Mouse (Mus musculus) limb, embryonic 12.5 days (tissue): Measurements from ENCODE around the gene Rab11fip5. TPM values are rescaled to one million over a fixed set of nuclear protein-coding genes. Genes with fewer than 3 reads are reported as not detected.

Source experiments
- ATAC-seq: fragments of 200-750 bp; cut with Nextera tagmentation; 2 replicates; pipeline ENCODE4 v1.8.0; 2017; ENCODE audit warnings: low read depth, moderate TSS enrichment; ENCODE audit not compliant: insufficient number of reproducible peaks, insufficient read depth, low FRiP score, low TSS enrichment
- H3K27ac ChIP-seq: fragments of 300-500 bp; sonication (generic); 2 replicates; pipeline ENCODE4 v1.5.1; 2016; ENCODE audit warnings: mild to moderate bottlenecking, moderate library complexity
- H3K27me3 ChIP-seq: fragments of 300-500 bp; sonication (generic); 2 replicates; pipeline ENCODE4 v1.6.1; 2016; ENCODE audit warnings: mild to moderate bottlenecking, moderate library complexity
- H3K36me3 ChIP-seq: fragments of 300-500 bp; sonication (generic); 2 replicates; pipeline ENCODE4 v1.6.1; 2016; ENCODE audit warnings: mild to moderate bottlenecking, moderate library complexity
- H3K4me1 ChIP-seq: fragments of 300-500 bp; sonication (generic); replicated peaks from 2 replicates; pipeline ENCODE4 v1.6.1; 2016
- H3K4me2 ChIP-seq: fragments of 300-500 bp; sonication (generic); 2 replicates; pipeline ENCODE4 v1.6.1; 2016; ENCODE audit warnings: mild to moderate bottlenecking, moderate library complexity
- H3K4me3 ChIP-seq: fragments of 300-500 bp; sonication (generic); replicated peaks from 2 replicates; pipeline ENCODE4 v1.5.1; 2016; ENCODE audit warnings: mild to moderate bottlenecking
- H3K9ac ChIP-seq: fragments of 300-500 bp; sonication (generic); replicated peaks from 2 replicates; pipeline ENCODE4 v1.6.1; 2016; ENCODE audit warnings: mild to moderate bottlenecking, moderate library complexity
- H3K9me3 ChIP-seq: fragments of 300-500 bp; sonication (generic); 2 replicates; pipeline ENCODE4 v1.6.1; 2016; ENCODE audit warnings: mild to moderate bottlenecking, moderate library complexity
- WGBS: fragments of 180-500 bp; shearing (Covaris S2); methylation state at CpG from one replicate; pipeline ENCODE4 v1.1.7; 2016; 5-methylcytosine and 5-hydroxymethylcytosine counted together
- polyA plus RNA-seq: library from polyadenylated mRNA; unstranded; fragments of >200 nt; fragmentation: Nextera tagmentation; extraction: Ambion mirVana; gene quantifications from 2 replicates; pipeline ENCODE4 v1.2.1, GENCODE M21; 2016

Rab11fip5 gene
- polyA plus RNA-seq, 1 experiment from 2014 or later: 9.8 TPM

DNA sequence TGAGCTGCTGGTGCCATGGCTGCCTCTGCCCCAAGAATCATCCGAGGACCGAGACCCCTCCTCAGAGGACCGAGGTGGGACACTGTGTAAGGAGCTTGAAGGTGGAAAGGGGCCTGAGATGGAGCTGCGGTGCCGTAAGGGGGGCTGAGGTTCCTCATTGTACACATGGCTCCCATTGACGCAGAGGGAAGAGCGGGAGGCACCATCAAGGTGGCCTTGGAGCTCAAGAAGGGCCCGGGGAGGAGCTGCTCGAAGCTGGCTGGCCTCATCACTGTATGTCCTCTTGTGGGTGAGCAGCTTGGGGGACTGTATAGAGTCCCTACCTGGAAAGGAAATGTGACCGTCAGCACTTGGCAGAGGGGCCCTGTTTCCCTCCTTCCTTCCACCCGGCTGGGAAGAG lies 26.3 kb downstream of the Rab11fip5 start:
- Histone ChIP-seq H3K27me3 (peaks cover 23% of the 10 kb centered on the region; the same call in 1 of the 2 replicates), H3K4me1 (no peaks in the 10 kb centered on the region), H3K4me2 (no peak overlapping the region), H3K9ac (no peak overlapping the region), H3K36me3 (peaks cover 17% of the 10 kb centered on the region), H3K9me3 (no peaks in the 10 kb centered on the region), H3K27ac (no peak overlapping the region), H3K4me3 (no peak overlapping the region)
- 87% methylated on average over 11 of the region's 11 CpGs for WGBS
- ATAC-seq: no peak

DNA sequence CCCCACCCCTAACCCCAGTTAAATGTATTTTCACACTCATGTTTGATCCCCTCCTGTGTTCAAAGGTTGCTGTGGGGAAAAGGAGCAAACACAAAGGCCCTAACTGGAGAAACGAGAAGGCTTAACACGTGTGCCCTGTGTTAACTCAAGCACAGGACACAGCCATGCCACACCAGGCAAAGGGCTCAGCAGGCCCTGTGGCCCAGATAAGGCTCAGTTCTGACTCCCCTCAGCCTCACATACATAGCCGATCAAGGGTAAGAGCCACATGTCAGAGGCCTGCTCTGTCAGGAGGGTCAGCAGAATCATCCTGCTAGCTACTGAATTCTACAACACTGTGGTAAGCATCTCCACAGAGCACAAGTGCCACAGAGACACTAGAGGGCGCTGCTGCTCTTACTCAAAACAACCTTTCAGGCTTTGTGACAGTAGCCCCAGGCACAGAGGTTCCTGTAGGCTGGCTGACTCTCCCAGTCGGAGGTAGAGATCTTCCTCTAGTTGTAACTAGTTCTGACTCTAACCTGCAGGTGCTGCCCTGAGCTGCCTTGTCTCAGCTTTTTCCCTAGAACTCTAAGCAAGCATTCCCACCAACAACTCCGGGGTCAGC lies 28.3 kb downstream of the Rab11fip5 start:
- Histone ChIP-seq H3K4me1 (no peaks in the 10 kb centered on the region), H3K4me2 (no peak overlapping the region), H3K4me3 (no peak overlapping the region), H3K27ac (no peak overlapping the region), H3K27me3 (peaks cover 42% of the 10 kb centered on the region), H3K9me3 (no peaks in the 10 kb centered on the region), H3K36me3 (peaks cover 17% of the 10 kb centered on the region), H3K9ac (no peak overlapping the region)
- WGBS: 40% methylated on average over 6 of the region's 6 CpGs
- no peak for ATAC-seq

DNA sequence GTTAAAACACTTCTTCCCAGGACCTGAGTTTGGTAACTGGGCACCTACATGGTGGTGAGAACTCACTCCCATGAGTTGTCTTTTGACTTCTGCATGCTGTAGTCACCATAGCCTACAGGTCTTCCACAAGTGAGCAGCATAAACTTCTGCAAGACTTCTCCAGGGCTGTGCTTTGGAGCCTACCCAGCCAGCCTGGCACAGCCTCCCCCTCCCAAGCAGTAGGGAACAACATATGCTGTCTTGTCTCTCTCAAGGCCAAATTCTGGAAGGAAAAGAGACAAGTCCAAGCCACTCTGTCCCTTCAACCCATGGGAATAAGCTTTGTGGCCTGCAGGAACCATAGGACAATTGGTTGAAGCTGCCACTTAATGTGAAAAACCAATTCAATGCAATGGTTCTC lies 29.5 kb downstream of the Rab11fip5 start:
- Histone ChIP-seq H3K9me3 (no peaks in the 10 kb centered on the region), H3K27ac (no peak overlapping the region), H3K4me1 (no peaks in the 10 kb centered on the region), H3K36me3 (peaks cover 17% of the 10 kb centered on the region), H3K4me3 (no peak overlapping the region), H3K9ac (no peak overlapping the region), H3K27me3 (peaks cover 54% of the 10 kb centered on the region), H3K4me2 (no peak overlapping the region)
- ATAC-seq: no peak

DNA sequence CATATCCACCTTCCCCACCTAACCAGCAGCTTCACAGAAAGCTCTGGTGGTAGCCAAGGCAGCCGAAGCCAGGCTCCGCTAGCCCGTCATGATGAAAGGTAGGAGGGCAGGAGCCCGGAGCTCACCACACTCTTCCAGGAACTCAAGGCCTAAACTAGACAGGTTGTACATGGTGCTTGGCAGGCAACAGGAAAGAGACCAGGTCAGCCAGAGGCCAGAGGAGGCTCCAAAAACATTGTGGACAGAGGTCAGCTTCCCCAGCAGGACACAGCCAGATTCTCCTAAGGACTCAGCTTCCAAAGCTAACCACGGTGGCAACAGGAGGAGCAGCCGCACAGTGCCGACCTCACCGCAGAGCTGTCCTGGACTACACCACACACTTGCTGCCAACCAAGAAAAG lies 31.4 kb downstream of the Rab11fip5 start:
- Histone ChIP-seq H3K4me3 (no peak overlapping the region), H3K36me3 (peaks cover 10% of the 10 kb centered on the region), H3K9me3 (no peaks in the 10 kb centered on the region), H3K4me2 (no peak overlapping the region), H3K27me3 (peaks cover 54% of the 10 kb centered on the region), H3K4me1 (no peaks in the 10 kb centered on the region), H3K9ac (no peak overlapping the region), H3K27ac (no peak overlapping the region)
- ATAC-seq: no peak
- WGBS: 86% methylated on average over 8 of the region's 8 CpGs

DNA sequence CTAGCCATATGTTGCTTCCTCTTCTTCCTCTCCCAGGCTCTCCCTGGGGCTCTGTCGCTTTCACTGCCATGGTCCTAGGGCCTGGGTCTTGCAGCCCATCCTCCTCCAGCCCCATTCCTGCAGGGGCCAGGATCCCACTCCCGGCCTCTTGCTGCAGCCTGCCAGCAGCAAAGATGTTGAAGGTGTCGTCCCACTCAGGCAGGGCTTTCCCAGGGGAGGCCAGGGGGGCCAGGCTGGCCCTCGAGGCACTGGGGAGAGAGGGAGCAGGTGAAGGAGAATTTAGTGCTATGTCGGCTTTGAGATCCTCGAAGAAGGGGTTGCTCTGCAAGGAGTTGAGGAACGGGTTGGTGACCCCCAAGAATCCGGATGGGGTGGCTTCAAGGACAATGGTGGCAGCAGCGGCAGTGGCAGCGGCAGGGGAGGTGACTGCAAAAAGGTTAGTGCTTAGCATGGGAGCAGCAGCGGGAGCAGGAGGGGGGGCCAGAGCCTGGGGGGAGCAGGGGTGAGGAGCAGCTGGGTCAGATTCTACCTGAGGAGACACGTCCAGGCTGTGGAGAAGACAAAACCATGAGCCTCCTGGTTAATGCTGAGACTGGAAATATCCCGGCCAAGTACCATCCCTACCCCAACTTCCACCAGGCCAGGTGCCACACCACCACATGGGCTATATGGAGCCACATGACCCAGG lies 32.5 kb downstream of the Rab11fip5 start:
- no peak overlapping the region for H3K9ac ChIP-seq
- no peak overlapping the region for H3K4me2 ChIP-seq
- ATAC-seq: no peak
- H3K36me3 ChIP-seq: peaks cover 7% of the 10 kb centered on the region
- WGBS: 68% methylated on average over 13 of the region's 13 CpGs
- no peak overlapping the region for H3K27ac ChIP-seq
- H3K4me1 ChIP-seq: no peaks in the 10 kb centered on the region
- no peak overlapping the region for H3K4me3 ChIP-seq
- peaks cover 53% of the 10 kb centered on the region for H3K27me3 ChIP-seq
- no peaks in the 10 kb centered on the region for H3K9me3 ChIP-seq

DNA sequence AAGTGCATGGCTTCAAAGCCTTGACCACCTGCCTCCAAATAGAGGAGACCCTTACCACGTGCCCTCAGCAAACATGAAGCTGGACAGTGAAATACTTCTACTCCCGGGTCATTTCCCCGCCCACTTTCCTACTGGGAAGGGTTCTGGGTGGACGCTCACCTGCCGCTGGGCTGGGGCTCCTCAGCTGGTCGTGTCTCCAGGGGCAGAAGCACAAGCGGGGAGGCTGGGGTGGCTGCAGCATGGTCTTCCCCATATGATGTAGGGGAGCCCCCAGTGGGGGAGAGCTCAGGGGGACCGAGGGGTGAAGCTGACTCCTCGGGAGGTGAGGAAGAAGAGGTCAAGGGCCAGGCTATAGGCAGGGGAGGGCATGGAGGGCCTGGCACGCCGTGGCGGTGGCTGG lies 34.2 kb downstream of the Rab11fip5 start:
- ATAC-seq: no peak
- no peaks in the 10 kb centered on the region for H3K4me1 ChIP-seq
- no peak overlapping the region for H3K4me2 ChIP-seq
- H3K4me3 ChIP-seq: no peak overlapping the region
- peaks cover 63% of the 10 kb centered on the region for H3K27me3 ChIP-seq
- H3K9me3 ChIP-seq: no peaks in the 10 kb centered on the region
- H3K9ac ChIP-seq: no peak overlapping the region
- no peak overlapping the region for H3K27ac ChIP-seq
- WGBS: 70% methylated on average over 12 of the region's 12 CpGs
- peaks cover 12% of the 10 kb centered on the region; the same call in 1 of the 2 replicates for H3K36me3 ChIP-seq

DNA sequence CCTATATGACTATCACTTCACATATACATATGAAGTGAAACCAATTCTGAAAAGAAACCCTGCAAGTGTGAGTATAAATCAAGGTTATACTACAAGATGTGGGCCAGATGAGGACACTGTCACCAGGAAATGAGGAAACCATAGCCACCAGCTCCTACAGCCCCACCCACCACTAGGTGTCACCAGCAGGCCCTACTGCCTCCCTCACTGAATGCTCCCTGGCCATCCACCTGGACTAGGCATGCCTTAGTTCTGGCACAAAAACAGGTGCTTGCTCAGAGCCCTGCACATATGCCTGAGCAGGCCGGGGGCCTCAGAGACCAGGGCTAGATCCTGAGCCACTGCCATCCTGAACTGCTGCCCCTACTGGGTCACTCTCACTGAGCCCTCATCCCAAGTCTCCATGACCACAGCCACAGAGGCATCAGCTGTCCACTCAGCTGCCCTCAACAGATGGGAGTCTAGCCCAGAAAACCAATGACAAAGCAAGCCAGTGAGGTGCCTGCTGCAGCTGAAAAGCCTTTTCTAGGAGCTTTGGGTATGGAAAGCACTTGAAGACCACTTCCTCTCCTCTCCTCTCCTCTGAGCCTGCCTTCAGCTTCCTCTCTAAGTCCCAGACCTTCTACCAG lies 35.0 kb downstream of the Rab11fip5 start:
- no peak overlapping the region for H3K27ac ChIP-seq
- H3K36me3 ChIP-seq: peaks cover 12% of the 10 kb centered on the region; the same call in 1 of the 2 replicates
- no peak overlapping the region for H3K4me2 ChIP-seq
- H3K27me3 ChIP-seq: peaks cover 67% of the 10 kb centered on the region
- no peak overlapping the region for H3K4me3 ChIP-seq
- H3K9ac ChIP-seq: no peak overlapping the region
- H3K9me3 ChIP-seq: no peaks in the 10 kb centered on the region
- ATAC-seq: no peak
- 67% methylated on average over 1 of the region's 1 CpGs for WGBS
- no peaks in the 10 kb centered on the region for H3K4me1 ChIP-seq

DNA sequence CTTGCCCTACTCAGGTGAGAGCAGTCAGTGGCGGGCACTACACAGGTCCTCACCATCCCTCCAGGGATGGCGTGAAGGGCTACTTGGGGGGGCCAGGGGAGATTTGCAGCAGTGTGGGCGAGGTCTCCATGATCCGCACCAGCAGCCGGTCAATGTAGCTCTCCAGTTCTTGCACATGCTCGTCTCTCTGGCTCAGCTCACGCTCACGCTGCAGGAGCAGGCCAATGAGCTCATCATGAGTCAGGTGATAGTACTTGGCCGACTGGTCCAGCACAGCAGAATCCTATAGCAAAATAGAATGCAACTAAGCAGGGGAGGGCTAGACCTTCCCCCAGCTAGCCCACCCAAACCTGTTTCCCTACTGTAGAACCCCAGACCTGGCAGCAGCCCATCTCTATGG lies 37.5 kb downstream of the Rab11fip5 start:
- H3K27ac ChIP-seq: no peak overlapping the region
- no peak for ATAC-seq

DNA sequence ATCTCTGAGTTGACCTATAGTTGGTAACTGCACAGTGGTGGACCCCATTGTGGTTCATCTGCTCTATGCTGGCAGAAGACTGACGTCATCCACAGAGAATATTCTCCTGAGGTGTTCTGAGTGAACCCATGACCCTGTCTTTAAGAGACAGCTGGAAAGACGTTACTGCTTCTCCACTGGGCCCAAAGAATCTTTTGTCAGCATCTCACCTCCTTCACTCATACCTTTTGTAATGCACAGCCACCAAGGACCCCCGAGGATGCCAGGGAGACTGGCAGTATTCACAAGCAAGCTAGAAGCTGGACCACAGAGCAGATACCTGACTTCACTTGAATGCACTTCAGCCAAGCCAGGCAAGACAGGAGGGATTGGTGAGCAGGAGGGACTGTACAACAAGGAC lies 39.1 kb downstream of the Rab11fip5 start:
- Histone ChIP-seq H3K4me3 (no peak overlapping the region), H3K4me2 (no peak overlapping the region), H3K4me1 (peaks cover 14% of the 10 kb centered on the region), H3K27me3 (peaks cover 51% of the 10 kb centered on the region), H3K36me3 (0 out of 2 replicates have a peak, but pooled peaks cover 12% of the 10 kb centered on the region), H3K9ac (no peak overlapping the region), H3K27ac (no peak overlapping the region), H3K9me3 (no peaks in the 10 kb centered on the region)
- no peak for ATAC-seq
- 59% methylated on average over 3 of the region's 3 CpGs for WGBS

More for the DNA sequence above, 37.5 kb downstream of the Rab11fip5 start:
- Histone ChIP-seq H3K4me3 (no peak overlapping the region), H3K27me3 (peaks cover 52% of the 10 kb centered on the region), H3K9me3 (no peaks in the 10 kb centered on the region), H3K4me1 (peaks cover 10% of the 10 kb centered on the region), H3K4me2 (no peak overlapping the region), H3K36me3 (peaks cover 12% of the 10 kb centered on the region; the same call in 1 of the 2 replicates), H3K9ac (no peak overlapping the region)
- 82% methylated on average over 9 of the region's 9 CpGs for WGBS

DNA sequence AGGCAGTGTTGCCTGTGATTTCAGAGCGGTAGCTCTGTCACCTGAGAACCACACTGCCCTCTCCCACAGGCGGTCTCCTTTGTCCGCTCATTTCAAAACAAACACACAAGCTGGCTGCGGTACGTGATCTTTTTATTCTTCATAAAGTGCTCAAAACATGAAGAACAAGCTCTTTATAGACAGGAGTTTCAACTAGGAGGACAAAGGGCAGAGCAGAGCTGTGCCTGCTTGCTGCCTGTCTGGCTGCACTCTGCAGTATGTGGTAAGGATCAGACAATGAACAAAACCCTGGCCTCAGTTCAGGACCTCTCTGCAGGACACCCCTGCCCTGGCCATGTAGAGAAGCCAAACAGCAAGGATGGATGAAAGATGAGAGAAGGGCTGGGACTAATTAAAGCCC lies 39.6 kb downstream of the Rab11fip5 start:
- peaks cover 14% of the 10 kb centered on the region for H3K4me1 ChIP-seq
- H3K4me3 ChIP-seq: no peak overlapping the region
- H3K27me3 ChIP-seq: peaks cover 47% of the 10 kb centered on the region
- no peaks in the 10 kb centered on the region for H3K9me3 ChIP-seq
- 0 out of 2 replicates have a peak, but pooled peaks cover 12% of the 10 kb centered on the region for H3K36me3 ChIP-seq
- no peak overlapping the region for H3K9ac ChIP-seq
- 86% methylated on average over 5 of the region's 5 CpGs for WGBS
- ATAC-seq: no peak
- H3K27ac ChIP-seq: no peak overlapping the region
- no peak overlapping the region for H3K4me2 ChIP-seq

DNA sequence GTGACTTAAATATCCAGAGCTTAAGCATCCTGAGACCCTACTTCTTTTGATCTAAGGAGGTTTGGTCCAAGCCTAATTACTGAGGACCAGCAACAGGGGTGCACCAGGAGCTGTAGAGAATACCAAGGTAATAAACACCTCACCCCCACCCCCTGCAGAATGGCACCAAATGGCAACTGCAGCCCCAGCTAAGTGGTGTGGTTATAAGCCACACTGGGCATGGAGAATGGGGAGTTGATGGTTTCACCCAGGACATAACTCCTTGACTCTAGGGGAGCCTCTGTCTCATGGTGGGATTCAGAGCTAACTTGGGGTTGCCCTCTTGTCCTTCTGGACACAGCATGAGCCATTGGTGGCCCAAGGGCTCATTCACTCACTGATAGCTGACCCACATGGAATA lies 40.2 kb downstream of the Rab11fip5 start:
- Histone ChIP-seq H3K4me3 (peak overlapping the region; percentile 68; the same call in 1 of the 2 replicates), H3K4me2 (peak overlapping the region; percentile 96; the same call in 1 of the 2 replicates), H3K36me3 (0 out of 2 replicates have a peak, but pooled peaks cover 12% of the 10 kb centered on the region), H3K27ac (no peak overlapping the region), H3K9me3 (no peaks in the 10 kb centered on the region), H3K4me1 (peaks cover 14% of the 10 kb centered on the region), H3K27me3 (peaks cover 47% of the 10 kb centered on the region), H3K9ac (peak overlapping the region; percentile 69; the same call in 1 of the 2 replicates)
- no peak for ATAC-seq
